In the genomic region with DNA sequence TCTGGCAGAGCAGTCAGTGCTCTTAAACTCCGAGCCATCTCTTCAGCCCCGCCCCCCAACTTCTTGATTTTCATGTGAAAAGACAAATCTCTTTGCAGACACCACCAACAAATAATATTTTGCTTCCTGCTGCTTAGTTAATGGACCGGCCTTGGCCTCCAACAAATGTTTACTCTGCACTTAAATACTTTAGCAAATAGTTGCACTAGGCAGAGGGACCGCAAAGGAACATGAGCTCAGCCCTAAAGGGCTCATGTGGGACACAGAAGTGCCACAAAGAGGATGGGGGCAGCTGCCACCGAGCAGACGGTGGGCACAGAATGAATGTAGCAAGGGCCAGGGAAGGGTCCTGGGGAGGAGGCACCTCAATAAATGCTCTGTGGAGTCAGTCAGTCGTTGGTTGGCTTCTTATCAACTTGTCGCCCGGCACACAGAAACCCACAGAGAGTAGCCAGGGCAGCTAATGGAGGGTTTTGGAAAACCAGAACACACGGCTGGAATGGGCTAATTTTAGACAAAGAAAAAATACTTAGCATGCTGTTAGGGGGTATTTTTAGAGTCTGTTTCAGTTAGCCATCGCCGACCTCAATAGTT, we compare ENCODE assay signal across 8 mouse cellular contexts. TPM values are rescaled to one million over a fixed set of nuclear protein-coding genes. Genes with fewer than 3 reads are reported as not detected.
DNase-seq lines count a peak whose midpoint lies in the region; ATAC-seq lines count a peak whose summit lies in the region.

No protein-coding gene starts in this region.

- peak overlapping the region; percentile 60 for H3K4me2 ChIP-seq in heart, embryonic 13.5 days
- peak overlapping the region; percentile 60 for H3K4me2 ChIP-seq in liver, embryonic 15.5 days
- H3K4me2 ChIP-seq in stomach, embryonic 15.5 days: peak overlapping the region; percentile 42

- no peaks in the 10 kb centered on the region for H3K9me3 ChIP-seq in heart, embryonic 13.5 days
- H3K9me3 ChIP-seq in liver, embryonic 15.5 days (replicated peaks): no peaks in the 10 kb centered on the region
- no peaks in the 10 kb centered on the region for H3K9me3 ChIP-seq in stomach, embryonic 15.5 days

- no peaks in the 10 kb centered on the region for H3K27me3 ChIP-seq in heart, embryonic 13.5 days (replicated peaks)
- no peaks in the 10 kb centered on the region for H3K27me3 ChIP-seq in liver, embryonic 15.5 days
- no peaks in the 10 kb centered on the region for H3K27me3 ChIP-seq in stomach, embryonic 15.5 days (replicated peaks)

- H3K36me3 ChIP-seq in heart, embryonic 13.5 days: no peaks in the 10 kb centered on the region
- H3K36me3 ChIP-seq in liver, embryonic 15.5 days (replicated peaks): no peaks in the 10 kb centered on the region
- H3K36me3 ChIP-seq in stomach, embryonic 15.5 days: no peaks in the 10 kb centered on the region

- peak overlapping the region; percentile 77 for H3K9ac ChIP-seq in heart, embryonic 13.5 days
- 0 out of 2 replicates have a peak overlapping the region, but pooled peaks have one; percentile 22 for H3K9ac ChIP-seq in liver, embryonic 15.5 days
- H3K9ac ChIP-seq in stomach, embryonic 15.5 days: no peak overlapping the region

- 18% methylated on average over 12 of the region's 12 CpGs for WGBS in heart, embryonic 13.5 days
- 13% methylated on average over 12 of the region's 12 CpGs for WGBS in liver, embryonic 15.5 days (ENCODE audit: insufficient replicate concordance)
- 20% methylated on average over 12 of the region's 12 CpGs for WGBS in stomach, embryonic 15.5 days

- peak; percentile 56 for DNase-seq in ovary, postnatal 36 days (ENCODE audit: low spot score)
- DNase-seq in ovary, postnatal 10 days (ENCODE audit: low spot score): no peak
- no peak for DNase-seq in embryo, embryonic 9.5 days (ENCODE audit: extremely low spot score)
- DNase-seq in cerebellum, postnatal 14 days: no peak
- DNase-seq in T-cell, adult 2 months (ENCODE audit: low spot score): no peak

- peak overlapping the region; percentile 99 for H3K27ac ChIP-seq in heart, embryonic 13.5 days (replicated peaks)
- peak overlapping the region; percentile 71 for H3K27ac ChIP-seq in liver, embryonic 15.5 days (replicated peaks)
- H3K27ac ChIP-seq in stomach, embryonic 15.5 days: peak overlapping the region; percentile 87

- peaks cover 99% of the 10 kb centered on the region for H3K4me1 ChIP-seq in heart, embryonic 13.5 days
- H3K4me1 ChIP-seq in liver, embryonic 15.5 days (replicated peaks): peaks cover 85% of the 10 kb centered on the region
- H3K4me1 ChIP-seq in stomach, embryonic 15.5 days: peaks cover 81% of the 10 kb centered on the region

- peak overlapping the region; percentile 24; the same call in 1 of the 2 replicates for H3K4me3 ChIP-seq in heart, embryonic 13.5 days
- H3K4me3 ChIP-seq in liver, embryonic 15.5 days (replicated peaks): peak overlapping the region; percentile 17
- H3K4me3 ChIP-seq in stomach, embryonic 15.5 days (replicated peaks): no peak overlapping the region

- ATAC-seq in heart, embryonic 13.5 days (ENCODE audit: extremely low read depth, insufficient number of reproducible peaks, low FRiP score, low TSS enrichment): no peak
- peak; percentile 33 for ATAC-seq in liver, embryonic 15.5 days (ENCODE audit: insufficient read depth)
- ATAC-seq in stomach, embryonic 15.5 days (ENCODE audit: insufficient read depth, low FRiP score, low read depth): 0 out of 2 replicates have a peak, but pooled peaks have one; percentile 40

RNA-seq across cellular contexts. Expression of a gene that starts 44.0 kb away (rescaled TPM):
- 15.2 and 19.2 TPM in 2 replicates for polyA plus RNA-seq in heart, embryonic 13.5 days (2015; fragmentation: Nextera tagmentation; extraction: Ambion mirVana)
- polyA plus RNA-seq in liver, embryonic 15.5 days (2015; fragmentation: Nextera tagmentation; extraction: Ambion mirVana): 11.3 and 11.9 TPM in 2 replicates
- polyA plus RNA-seq in stomach, embryonic 15.5 days (2015; fragmentation: Nextera tagmentation; extraction: Ambion mirVana): 22.4 and 25.7 TPM in 2 replicates
